ENCODE assay signal across 22 mouse cellular contexts in the genomic region with DNA sequence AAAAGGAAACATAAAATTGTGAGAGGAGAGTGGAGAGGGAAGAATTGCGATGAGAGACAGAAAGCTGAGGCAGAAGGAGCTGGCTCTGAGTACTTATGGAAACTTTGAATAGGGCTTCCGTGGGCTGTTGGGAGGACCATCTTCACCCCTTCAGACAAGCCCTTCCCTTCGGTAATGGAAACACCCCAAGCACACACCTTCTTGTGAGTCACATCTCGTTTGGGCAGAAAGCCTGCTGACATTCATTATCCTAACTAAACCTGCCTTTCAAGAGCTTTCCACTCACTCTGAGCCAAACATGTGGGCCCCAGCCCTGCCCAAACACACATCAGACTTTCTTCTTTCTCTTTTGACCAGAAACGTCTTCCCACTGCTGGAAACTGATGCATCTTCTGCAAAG.
DNase-seq lines count a peak whose midpoint lies in the region; ATAC-seq and TF ChIP-seq lines count a peak whose summit lies in the region.
"Had no signal": no experiment of that assay in that cellular context is flagged by ENCODE, and none has a peak within 500 bp of the region (broad histone marks: within the 10 kb centered on the region; RNA-seq: fewer than 3 reads in every experiment).

No protein-coding gene starts in this region.

- H3K4me1 ChIP-seq in CH12.LX (ENCODE audit: control insufficient read depth in 1 of 2, insufficient read depth in 2 of 2) = peaks cover 0 to 9% of the 10 kb centered on the region in 2 experiments; a peak in 2 of 4 replicates
- H3K4me1 ChIP-seq in embryonic facial prominence, embryonic 15.5 days = no peaks in the 10 kb centered on the region; the same call in 1 of the 2 replicates
- H3K4me1 ChIP-seq in limb, embryonic 14.5 days (ENCODE audit: control insufficient read depth, insufficient read depth, low read length) = peaks cover 18% of the 10 kb centered on the region
- H3K4me1 ChIP-seq in kidney, adult 2 months (ENCODE audit: control insufficient read depth, insufficient read depth, low read length) = no peaks in the 10 kb centered on the region
- H3K4me1 ChIP-seq: forebrain, embryonic 13.5 days; heart, embryonic 15.5 days had no signal

- no peak for TF ChIP-seq RAD21 in CH12.LX (IDR thresholded peaks at IDR 0.05; ENCODE audit: low read depth, low read length)

- peak; percentile 29 for DNase-seq in CD4-positive helper T cell, adult 2 months (ENCODE audit: low read depth, low spot score)
- DNase-seq in CH12.LX (ENCODE audit: extremely low read depth) (peak; percentile 47), liver (no peak)
- DNase-seq in limb, embryonic 14.5 days (ENCODE audit: low spot score) = peak; percentile 59
- DNase-seq in kidney, postnatal 14 days = no peak
- no peak for DNase-seq in urinary bladder, postnatal 14 days (ENCODE audit: low spot score)
- DNase-seq in kidney, adult 2 months = no peak
- DNase-seq: adrenal gland, adult 2 months; adrenal gland, postnatal 25 days; cerebellum, adult 18-20 months; cerebellum, adult 9-11 months; cerebellum, postnatal 36 days; forebrain, postnatal 0 days; gastrocnemius, postnatal 14 days; heart, adult 2 months; heart, postnatal 14 days had no signal

- no peak overlapping the region for H3K9ac ChIP-seq in CH12.LX (ENCODE audit: insufficient read depth, low read depth)
- no peak overlapping the region for H3K9ac ChIP-seq in embryonic facial prominence, embryonic 15.5 days
- no peak overlapping the region for H3K9ac ChIP-seq in limb, embryonic 14.5 days (ENCODE audit: low read depth, low read length, severe bottlenecking)
- H3K9ac ChIP-seq: forebrain, embryonic 13.5 days; forebrain, postnatal 0 days; heart, embryonic 15.5 days; hindbrain, embryonic 14.5 days had no signal

- TF ChIP-seq EP300 in CH12.LX (IDR thresholded peaks at IDR 0.05; ENCODE audit: low read length) = peak; percentile 25; the same call in 1 of the 2 replicates

- no peak overlapping the region for H3K4me2 ChIP-seq in CH12.LX (ENCODE audit: insufficient read depth, low read depth, poor library complexity, severe bottlenecking)
- no peak overlapping the region for H3K4me2 ChIP-seq in embryonic facial prominence, embryonic 15.5 days (replicated peaks)
- H3K4me2 ChIP-seq in limb, embryonic 14.5 days (replicated peaks; ENCODE audit: low read depth, low read length, severe bottlenecking) = no peak overlapping the region
- H3K4me2 ChIP-seq: forebrain, embryonic 13.5 days; heart, embryonic 11.5 days; heart, embryonic 15.5 days; hindbrain, embryonic 14.5 days had no signal

- H3K27me3 ChIP-seq in CH12.LX (replicated peaks) = no peaks in the 10 kb centered on the region
- H3K27me3 ChIP-seq in embryonic facial prominence, embryonic 15.5 days = peaks cover 19% of the 10 kb centered on the region; the same call in 1 of the 2 replicates
- no peaks in the 10 kb centered on the region for H3K27me3 ChIP-seq in limb, embryonic 14.5 days (ENCODE audit: control insufficient read depth, insufficient read depth, low read length)
- no peaks in the 10 kb centered on the region; the same call in none of the 2 replicates for H3K27me3 ChIP-seq in kidney, adult 2 months (replicated peaks; ENCODE audit: control insufficient read depth, insufficient read depth, low read length)

- ATAC-seq in embryonic facial prominence, embryonic 15.5 days (ENCODE audit: insufficient number of reproducible peaks, low FRiP score, low TSS enrichment, low read depth) = no peak
- no peak for ATAC-seq in limb, embryonic 14.5 days (ENCODE audit: low FRiP score, low read depth)
- ATAC-seq: forebrain, embryonic 13.5 days; forebrain, postnatal 0 days; intestine, postnatal 0 days had no signal

- 36% methylated on average over 5 of the region's 5 CpGs for WGBS in embryonic facial prominence, embryonic 15.5 days
- 25% methylated on average over 5 of the region's 5 CpGs for WGBS in limb, embryonic 14.5 days
- 68% methylated on average over 5 of the region's 5 CpGs for WGBS in kidney, adult 2 months

- no peak overlapping the region for H3K27ac ChIP-seq in CH12.LX (ENCODE audit: insufficient read depth, low read depth)
- 0 out of 2 replicates have a peak overlapping the region, but pooled peaks have one; percentile 45 for H3K27ac ChIP-seq in embryonic facial prominence, embryonic 15.5 days (replicated peaks)
- no peak overlapping the region; the same call in 1 of the 2 replicates for H3K27ac ChIP-seq in limb, embryonic 14.5 days (replicated peaks; ENCODE audit: low read depth, low read length)
- no peak overlapping the region for H3K27ac ChIP-seq in kidney, adult 2 months (ENCODE audit: insufficient read depth, low read depth, low read length)
- H3K27ac ChIP-seq: forebrain, embryonic 13.5 days; heart, adult 2 months; heart, embryonic 15.5 days; hindbrain, embryonic 14.5 days had no signal

- no peaks in the 10 kb centered on the region for H3K79me2 ChIP-seq in CH12.LX (replicated peaks; ENCODE audit: control insufficient read depth, extremely low read depth, insufficient read depth, poor library complexity, severe bottlenecking)

- no peak overlapping the region for H3K4me3 ChIP-seq in CH12.LX (replicated peaks in 1 of 3; ENCODE audit: low read depth in 2 of 3, low read length in 2 of 3, poor library complexity in 1 of 3)
- H3K4me3 ChIP-seq in embryonic facial prominence, embryonic 15.5 days (replicated peaks) = no peak overlapping the region
- H3K4me3 ChIP-seq in limb, embryonic 14.5 days (replicated peaks; ENCODE audit: low read length) = no peak overlapping the region
- no peak overlapping the region for H3K4me3 ChIP-seq in kidney, adult 2 months (ENCODE audit: insufficient read depth, low read depth, low read length)
- H3K4me3 ChIP-seq: forebrain, embryonic 13.5 days; heart, adult 2 months; heart, embryonic 15.5 days had no signal

- in situ Hi-C loops in CH12.LX (cut with MboI; ENCODE audit: low pct_ligation_motif_present, low pct_unique_long_range_greater_than_20kb, low sequenced_read_pairs) = loop anchor here (10.0 kb wide), 2 partner anchors 375 to 655 kb away; no protein-coding TSS in a partner anchor

- TF ChIP-seq POLR2A in CH12.LX (IDR thresholded peaks at IDR 0.05; ENCODE audit: low read depth, low read length) = no peak
- TF ChIP-seq POLR2A in limb, embryonic 14.5 days (IDR thresholded peaks at IDR 0.05; ENCODE audit: borderline replicate concordance, extremely low read depth, insufficient read depth, insufficient read length) = no peak
- no peak for TF ChIP-seq POLR2A in kidney, adult 2 months (IDR thresholded peaks at IDR 0.05; ENCODE audit: low read depth, low read length)

- no peaks in the 10 kb centered on the region for H3K36me3 ChIP-seq in CH12.LX (replicated peaks in 1 of 2; ENCODE audit: control insufficient read depth in 1 of 2, insufficient read depth in 1 of 2, low read length in 1 of 2)
- H3K36me3 ChIP-seq in embryonic facial prominence, embryonic 15.5 days = no peaks in the 10 kb centered on the region
- H3K36me3 ChIP-seq in limb, embryonic 14.5 days (ENCODE audit: control insufficient read depth, insufficient read depth, low read length) = no peaks in the 10 kb centered on the region
- no peaks in the 10 kb centered on the region for H3K36me3 ChIP-seq in kidney, adult 2 months (ENCODE audit: control insufficient read depth, insufficient read depth, low read length)
- H3K36me3 ChIP-seq: heart, embryonic 15.5 days had no signal

- H3K9me3 ChIP-seq in CH12.LX (replicated peaks; ENCODE audit: low read length) = no peaks in the 10 kb centered on the region
- H3K9me3 ChIP-seq in embryonic facial prominence, embryonic 15.5 days (replicated peaks) = no peaks in the 10 kb centered on the region
- no peaks in the 10 kb centered on the region for H3K9me3 ChIP-seq in limb, embryonic 14.5 days (ENCODE audit: control insufficient read depth, low read length)
- H3K9me3 ChIP-seq: forebrain, embryonic 13.5 days; heart, embryonic 15.5 days had no signal

- no peak for TF ChIP-seq CTCF in CH12.LX (conservative IDR thresholded peaks at IDR 0.05 in 1 of 2, IDR thresholded peaks at IDR 0.05 in 1 of 2; ENCODE audit: low read depth in 2 of 2, low read length in 2 of 2)
- TF ChIP-seq CTCF in kidney, adult 2 months (conservative IDR thresholded peaks at IDR 0.05; ENCODE audit: insufficient read depth, insufficient read length, low read depth, low read length) = no peak

- dilution Hi-C loops in CH12.LX (cut with MboI; ENCODE audit: extremely low pct_ligation_motif_present, extremely low pct_unique_long_range_greater_than_20kb, low sequenced_read_pairs) = no loop called here

TF ChIP-seq in CH12.LX, 34 proteins besides CTCF, POLR2A, EP300 and RAD21:
- TF ChIP-seq MAFK (IDR thresholded peaks at IDR 0.05; ENCODE audit: insufficient replicate concordance, low read length) (no peak), MEF2A (IDR thresholded peaks at IDR 0.05; ENCODE audit: borderline replicate concordance, low read depth, low read length) (no peak), TBP (conservative IDR thresholded peaks at IDR 0.05; ENCODE audit: low read depth, low read length) (no peak), ETS1 (conservative IDR thresholded peaks at IDR 0.05; ENCODE audit: low read depth, low read length) (no peak), UBTF (IDR thresholded peaks at IDR 0.05; ENCODE audit: low read depth, low read length) (no peak), MAZ (IDR thresholded peaks at IDR 0.05; ENCODE audit: low read depth, low read length) (no peak), CHD1 (IDR thresholded peaks at IDR 0.05; ENCODE audit: low read depth, low read length) (no peak), ZC3H11A (IDR thresholded peaks at IDR 0.05; ENCODE audit: low read depth, low read length) (no peak), NELFE (IDR thresholded peaks at IDR 0.05; ENCODE audit: low read depth, low read length) (no peak), JUN (IDR thresholded peaks at IDR 0.05; ENCODE audit: insufficient read depth, low read depth, low read length) (no peak), SMC3 (IDR thresholded peaks at IDR 0.05; ENCODE audit: low read depth, low read length) (no peak), RCOR1 (conservative IDR thresholded peaks at IDR 0.05; ENCODE audit: low read depth, low read length) (no peak), IRF4 (IDR thresholded peaks at IDR 0.05; ENCODE audit: low read depth, low read length) (no peak)
TF ChIP-seq in CH12.LX: peak in this region for 0.

Comparison
In these comparisons a context has a peak if more than half of its experiments do, and no peak if none do; other contexts are left out.
1. DNase-seq: peak in CD4-positive helper T cell, adult 2 months (single experiment), CH12.LX (single experiment) and limb, embryonic 14.5 days (single experiment); none in kidney, postnatal 14 days (single experiment), liver (single experiment), urinary bladder, postnatal 14 days (single experiment) and kidney, adult 2 months (single experiment).